Mouse (Mus musculus) lung, postnatal 10 days (tissue): ENCODE measurements at regions not wholly inside any gene's neighbourhood (a gene's known extent, or its start where the extent isn't known, plus 50 kb on each side); places are given as distances from the start of the nearest gene placed in this dataset.
"Not testable (repeated sequence)": the region's sequence is repeated elsewhere in the genome, so short reads cannot be mapped to it uniquely, and the experiment has no call there.

Source experiments
- DNase-seq: peaks from one replicate; pipeline ENCODE4 v3.0.0; 2021

DNA sequence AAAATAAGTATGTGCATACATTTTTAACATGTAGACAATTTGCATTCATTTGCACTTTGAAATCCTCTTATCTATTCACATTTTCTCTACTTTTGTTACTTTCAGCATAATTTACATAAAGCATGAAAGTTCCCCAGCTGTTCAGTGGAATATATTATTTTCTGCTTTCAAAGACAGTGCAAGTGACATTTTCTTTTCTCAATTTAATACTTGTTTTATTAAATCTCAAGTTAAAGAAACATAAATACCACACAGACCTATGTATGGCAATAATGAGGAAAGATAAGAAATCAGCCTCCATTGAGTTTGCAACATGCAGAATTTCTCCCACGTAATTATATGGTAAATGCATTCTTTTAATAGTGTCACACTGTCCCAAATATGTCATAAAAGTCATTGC lies 1168.1 kb upstream of the Gje1 start:
- DNase-seq: no peak

DNA sequence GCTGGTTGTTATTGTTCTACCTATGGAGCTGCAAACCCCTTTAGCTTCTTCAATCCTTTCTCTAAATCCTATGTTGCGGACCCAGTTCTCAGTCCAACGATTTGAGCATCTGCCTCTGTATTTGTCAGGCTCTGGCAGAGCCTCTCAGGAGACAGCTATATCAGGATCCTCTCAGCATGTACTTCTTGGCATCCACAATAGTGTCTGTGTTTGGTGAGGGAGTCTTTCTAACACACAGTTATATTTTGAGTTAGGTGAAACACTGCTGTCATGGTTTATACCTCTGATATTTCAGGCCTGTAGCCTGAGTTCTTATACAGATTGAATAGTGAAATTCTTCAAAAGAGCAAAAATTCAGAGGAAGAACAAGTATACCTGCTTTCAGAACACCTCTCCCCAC lies 1150.0 kb upstream of the Gje1 start:
- DNase-seq: no peak

DNA sequence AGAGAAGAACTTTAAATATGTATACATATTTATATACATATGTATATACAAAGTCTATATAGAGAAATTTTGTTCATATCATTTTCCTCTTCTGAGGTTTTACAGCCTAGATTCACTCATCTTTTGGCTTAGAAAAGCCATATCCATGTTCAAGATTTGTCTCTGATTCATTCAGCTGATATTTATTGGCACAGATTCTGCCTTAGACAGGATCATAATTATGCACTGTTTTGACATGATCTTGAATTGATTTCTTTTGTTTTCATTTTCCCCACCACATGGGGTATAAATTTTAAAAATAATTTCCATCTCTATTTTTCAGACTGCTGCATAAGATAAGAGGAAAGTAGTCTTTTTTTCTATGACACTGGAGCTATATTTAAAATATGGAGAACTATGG lies 1148.9 kb upstream of the Gje1 start:
- DNase-seq: no peak

DNA sequence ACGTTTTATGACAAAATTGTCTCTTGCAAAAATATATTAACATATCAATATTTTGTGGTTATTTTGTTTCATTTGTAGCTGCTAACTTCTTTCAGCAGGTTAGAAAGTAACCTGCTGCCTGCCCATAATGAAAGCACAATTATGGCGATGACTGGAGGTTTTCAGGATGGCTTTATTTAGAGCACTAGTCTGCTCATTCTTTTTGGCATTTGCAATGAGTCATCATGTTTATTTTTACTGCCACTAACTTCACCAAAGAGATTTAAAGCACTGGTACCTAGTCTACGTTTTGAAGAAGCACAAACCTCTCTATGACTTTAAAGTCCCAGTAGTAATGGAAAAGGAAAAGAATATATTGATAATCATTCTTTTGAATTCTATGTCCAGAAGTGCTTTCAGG lies 1123.4 kb upstream of the Gje1 start:
- DNase-seq: no peak

DNA sequence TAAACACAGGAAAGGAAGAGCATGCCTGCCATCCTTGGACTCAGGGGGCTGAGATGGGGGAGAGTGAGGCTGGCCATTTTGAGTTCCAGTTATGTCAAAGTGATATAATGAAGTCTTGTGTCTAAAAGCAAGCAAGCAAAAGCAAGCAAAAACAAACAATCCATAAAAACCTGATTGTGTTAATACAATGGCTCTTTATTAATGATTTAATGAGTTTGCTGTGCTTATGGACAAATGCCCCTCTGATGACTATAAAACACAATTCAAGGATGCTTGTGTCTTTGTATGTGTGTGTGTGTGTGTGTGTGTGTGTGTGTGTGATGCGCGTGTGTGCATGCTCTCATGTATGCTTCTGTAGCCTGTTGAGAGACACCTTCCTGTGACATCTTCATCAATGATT lies 1114.3 kb upstream of the Gje1 start:
- DNase-seq: no peak

DNA sequence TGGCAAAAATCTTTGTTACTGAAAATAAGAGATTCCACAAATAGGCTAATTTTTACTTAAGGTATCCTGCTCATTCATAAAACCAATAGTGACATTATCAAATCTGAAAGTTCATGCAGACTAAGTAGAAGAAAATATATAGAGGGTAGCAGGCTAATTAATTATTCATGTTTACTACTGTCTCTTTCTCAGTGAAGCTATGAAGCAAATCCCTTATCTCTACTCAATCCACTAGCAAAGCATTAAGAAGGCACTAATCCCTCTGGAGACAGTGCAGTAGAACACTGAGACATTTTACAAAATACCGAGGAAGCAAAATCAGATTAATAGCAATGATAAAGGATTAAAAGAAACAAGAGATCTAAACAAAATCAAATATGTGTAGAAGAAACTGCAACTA lies 1107.4 kb upstream of the Gje1 start:
- DNase-seq: no peak

DNA sequence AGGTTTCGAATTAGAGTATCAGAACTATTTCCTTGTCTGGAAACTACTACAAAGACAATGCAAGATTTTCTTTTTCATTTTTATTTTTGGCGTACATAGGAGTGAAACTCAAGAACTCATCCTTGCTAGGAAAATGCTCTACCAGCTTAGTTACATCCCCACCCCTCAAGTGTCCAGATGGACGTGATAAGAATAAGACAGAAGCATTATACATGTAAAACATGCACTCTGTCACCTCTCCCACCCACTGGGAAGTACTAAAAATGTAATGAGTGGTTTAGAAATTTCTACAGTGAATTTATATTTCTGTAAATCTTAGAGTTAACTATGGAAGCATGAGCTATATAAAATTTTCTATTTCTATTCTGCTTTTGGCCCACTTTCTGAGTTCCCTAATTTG lies 1089.3 kb upstream of the Gje1 start:
- DNase-seq: no peak

DNA sequence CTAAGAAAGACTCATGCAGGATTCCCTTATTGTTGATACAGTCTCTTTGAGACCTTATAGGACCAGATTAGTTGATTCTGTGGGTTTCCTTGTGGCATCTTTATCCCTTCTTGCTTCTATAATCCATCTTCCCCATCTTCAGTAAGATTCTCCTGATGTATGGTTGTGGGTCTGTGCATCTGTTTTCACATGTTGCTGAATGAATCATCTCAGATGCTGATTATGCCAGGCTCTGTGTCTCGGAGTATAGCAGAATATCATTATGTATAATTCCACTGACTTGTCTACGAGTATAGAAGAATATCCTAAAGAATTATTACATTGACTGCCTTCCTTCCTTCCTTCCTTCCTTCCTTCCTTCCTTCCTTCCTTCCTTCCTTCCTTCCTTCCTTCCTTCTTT lies 1087.8 kb upstream of the Gje1 start:
- DNase-seq: no peak

DNA sequence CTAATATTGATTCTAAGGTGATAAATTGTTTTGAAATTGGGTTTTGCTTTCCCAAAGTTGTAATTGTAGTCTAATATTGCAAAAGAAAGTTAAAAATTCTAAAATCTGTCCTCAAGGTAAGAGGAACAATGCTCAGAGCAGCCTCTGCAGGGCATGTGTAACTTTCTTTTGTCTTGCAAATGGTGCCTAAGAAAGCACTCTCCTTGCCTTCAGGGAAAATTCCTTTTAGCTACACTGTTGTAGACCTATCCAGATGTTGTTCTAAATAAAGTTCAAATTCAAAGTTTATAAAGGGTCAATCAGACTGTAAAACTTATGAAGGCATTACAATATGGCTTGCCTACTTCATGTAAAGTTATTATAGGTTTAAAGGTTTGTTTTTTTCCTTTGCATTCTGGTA lies 1075.2 kb upstream of the Gje1 start:
- not testable (repeated sequence) for DNase-seq

DNA sequence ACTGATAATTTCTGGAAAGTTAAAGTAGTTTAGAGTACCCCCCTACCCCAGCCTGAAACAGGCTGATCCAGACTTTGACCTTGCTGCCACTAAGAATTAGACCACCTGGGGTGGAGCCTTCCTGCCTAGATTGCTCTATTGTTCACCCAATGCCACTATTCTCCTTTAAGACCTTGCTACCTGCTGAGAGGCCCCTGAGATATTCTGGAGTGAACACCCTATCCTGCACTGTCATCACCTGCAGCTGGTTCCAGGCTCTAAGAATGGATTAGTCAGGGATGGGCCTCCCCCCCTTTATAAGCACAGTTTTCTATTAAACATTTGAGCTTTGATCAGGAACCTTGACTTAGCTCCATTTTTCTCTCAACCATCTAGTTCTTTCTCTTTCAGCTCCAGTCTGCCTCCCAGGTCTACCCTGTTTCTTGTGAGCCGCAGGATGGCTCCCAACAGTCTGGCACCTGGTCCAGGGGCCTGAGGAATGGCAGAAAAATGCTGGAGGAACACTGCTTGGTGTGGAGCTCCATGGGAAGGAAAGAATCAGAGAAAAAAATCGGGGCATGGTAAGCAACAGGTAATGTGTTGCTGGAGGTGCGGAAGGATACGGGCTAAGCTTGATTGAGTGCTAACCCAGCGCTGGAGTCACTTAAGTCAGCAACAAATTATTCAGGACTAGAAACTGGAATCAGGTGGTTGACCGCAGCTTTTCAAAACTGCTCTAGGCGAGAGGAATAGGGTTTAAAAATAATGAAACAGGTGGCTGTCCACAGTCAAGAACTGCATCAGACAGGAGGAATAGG lies 1073.7 kb upstream of the Gje1 start:
- DNase-seq: no peak

DNA sequence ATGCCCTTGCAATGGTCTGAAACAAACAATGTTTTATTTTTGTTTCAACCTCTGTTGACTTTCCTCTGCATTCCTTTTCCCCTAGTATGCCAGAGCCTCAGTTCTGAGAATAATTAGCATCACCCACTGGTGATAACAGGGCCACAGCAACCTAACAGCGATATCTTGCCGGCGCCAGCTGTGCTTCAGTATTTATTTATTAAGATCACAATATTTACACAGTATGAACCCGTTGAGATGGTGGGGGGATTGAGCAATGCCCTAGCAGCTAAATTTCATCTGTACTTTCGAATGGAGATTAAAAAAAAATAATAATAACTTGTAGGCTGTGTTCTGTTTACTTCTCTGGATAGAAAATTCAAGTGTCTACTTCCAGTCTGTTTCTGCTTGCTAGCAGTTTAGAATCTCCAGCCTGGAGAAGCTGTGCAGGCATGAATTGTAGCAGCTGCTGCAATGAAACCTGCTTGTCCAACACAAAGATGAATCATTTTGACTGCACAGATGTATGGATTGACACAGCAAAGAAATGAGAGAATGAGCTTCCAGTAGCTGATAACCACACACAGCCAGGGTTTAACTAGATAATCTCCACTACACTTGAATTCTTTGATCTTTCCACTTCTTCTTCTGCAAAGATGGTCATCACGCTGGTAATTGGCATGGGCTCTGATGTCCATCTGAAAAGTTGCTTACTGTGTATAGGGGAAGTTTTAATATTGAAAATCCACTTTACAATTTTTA lies 1042.1 kb upstream of the Gje1 start:
- peak; percentile 21 for DNase-seq

DNA sequence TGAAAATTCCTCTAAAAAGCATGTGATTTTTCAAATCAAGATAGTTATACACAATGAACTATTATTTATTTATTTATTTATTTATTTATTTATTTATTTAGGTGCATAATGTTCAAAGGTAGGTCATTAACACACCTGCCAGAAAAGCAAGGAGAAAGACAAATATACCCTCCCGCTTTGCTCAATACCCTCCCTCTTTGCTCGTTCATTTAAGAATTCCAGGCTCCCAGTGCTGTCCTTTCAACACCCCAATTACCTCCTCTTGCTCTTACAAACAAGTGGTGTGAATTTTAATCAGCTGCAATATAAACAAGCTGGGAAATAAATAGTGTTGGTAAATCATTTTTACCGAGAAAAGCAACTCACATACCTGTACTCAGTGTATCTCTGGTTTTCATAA lies 1041.6 kb upstream of the Gje1 start:
- no peak for DNase-seq

DNA sequence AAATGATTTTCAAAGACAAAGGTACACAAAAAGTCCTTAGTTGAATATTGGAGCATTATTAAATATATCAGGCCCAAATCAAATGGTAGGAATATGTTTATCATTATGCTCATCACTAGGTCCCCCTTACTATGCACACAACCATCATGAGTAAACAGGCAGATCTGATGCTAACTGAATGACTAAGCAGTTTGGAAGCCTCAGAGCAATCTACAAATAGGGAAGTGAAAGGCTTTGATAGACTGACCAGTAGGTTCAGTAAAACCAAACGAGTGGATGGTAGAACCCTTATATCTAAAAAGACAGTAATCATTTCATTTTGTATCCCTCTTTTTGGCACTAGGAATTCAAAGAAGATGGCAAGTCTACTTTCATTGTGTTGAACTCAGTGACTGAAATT lies 1039.5 kb upstream of the Gje1 start:
- no peak for DNase-seq

DNA sequence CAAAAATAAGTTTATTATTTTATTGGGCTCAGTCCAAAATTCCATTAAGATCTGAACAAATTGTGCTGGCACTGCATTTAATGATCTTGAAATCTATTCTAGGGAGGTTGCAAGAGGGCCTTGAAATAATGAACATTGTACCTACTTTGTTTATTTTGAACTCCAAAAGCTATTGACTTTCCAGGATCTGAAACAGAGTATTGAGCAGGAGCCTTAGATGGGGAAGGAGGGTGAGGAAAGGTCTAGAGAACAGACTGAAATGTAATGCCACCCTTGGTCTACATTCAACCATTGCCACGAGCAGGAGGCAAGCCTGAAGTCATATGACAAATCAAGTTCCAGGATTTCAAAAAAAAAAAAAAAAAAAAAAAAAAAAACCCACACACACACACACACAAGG lies 1028.9 kb upstream of the Gje1 start:
- DNase-seq: no peak

DNA sequence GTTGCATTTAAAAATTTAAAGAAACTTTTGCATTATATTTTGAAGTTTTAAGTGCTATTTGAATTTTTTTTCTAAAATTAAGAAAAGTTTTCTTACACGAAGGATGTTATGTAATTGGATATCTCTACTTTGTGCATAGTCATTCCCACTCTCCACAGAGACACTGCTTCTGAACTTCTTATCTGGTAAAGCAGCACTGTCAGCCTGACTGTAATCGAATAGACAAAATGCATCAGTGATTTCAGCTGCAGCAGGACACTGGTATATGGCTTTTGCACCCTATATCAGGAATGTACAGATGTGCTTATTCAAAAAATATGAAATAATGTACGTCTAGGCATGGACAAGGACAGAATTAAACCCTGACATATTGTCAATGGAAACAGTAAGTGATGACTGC lies 1020.6 kb upstream of the Gje1 start:
- no peak for DNase-seq

DNA sequence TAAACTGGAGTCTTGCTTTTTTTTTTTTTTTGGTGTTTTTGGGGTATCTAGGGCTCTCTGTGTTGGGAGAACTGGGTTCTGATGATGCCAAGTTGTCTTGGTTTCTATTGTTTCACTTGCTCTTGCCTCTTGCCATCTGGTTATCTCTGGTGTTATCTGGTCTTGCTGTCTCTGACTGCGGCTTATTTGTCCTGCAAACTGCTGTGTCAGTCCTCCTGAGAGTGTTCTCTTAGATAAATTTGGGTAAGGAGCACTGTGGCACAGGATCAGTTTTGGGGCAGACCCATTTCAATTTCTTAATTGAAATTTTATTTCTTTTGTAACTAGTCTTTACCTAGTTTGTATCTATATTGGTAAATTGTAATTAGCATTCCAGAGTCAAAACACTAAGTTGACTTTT lies 1013.3 kb upstream of the Gje1 start:
- DNase-seq: no peak

DNA sequence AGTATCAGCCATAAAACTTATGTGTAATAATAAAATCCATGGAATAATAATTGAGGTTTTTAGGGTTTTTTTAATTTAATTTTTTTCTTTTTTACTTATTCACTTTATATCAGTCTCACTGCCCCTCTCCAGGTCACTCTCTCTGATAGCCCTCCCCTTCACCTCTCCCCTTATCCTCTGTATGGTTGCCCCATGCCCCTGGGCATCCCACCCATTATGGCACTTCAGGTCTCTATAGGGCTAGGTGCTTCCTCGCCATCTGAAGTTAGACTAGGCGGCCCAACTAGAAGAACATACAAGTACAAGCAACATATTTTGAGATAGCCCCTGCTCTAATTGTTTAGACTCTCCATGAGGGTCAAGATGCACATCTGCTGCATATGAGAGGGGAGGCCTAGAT lies 979.9 kb upstream of the Gje1 start:
- no peak for DNase-seq

DNA sequence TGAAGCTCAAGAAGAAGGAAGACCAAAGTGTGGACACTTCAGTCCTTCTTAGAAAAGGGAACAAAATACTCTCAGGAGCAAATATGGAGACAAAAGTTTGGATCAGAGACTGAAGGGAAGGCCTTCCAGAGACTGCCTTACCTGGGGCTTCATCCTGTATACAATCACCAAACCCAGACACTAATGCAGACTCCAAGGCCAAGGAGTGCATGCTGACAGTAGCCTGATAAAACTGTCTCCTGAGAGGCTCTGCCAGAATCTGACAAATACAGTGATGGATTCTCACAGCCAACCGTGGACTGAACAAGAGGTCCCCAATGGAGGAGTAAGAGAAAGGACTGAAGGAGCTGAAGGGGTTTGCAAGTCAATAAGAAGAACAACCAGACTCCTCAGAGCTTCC lies 979.0 kb upstream of the Gje1 start:
- DNase-seq: no peak

DNA sequence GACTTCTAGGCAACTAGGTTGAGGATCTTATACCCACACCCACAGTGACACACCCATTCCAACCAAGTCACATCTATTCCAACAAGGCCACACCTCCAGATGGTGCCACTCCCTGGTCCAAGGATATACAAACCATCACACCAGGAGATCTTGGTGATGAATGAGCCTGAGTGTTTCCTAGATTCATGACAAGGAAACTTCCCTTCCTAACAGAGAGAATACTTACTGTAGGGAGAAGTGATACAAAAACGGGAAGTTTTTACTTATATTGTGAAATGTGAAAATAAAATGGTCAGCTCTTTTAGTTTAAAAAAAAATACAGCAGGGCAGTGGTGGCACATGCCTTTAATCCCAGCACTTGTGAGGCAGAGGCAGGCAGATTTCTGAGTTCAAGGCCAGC lies 953.6 kb upstream of the Gje1 start:
- DNase-seq: not testable (repeated sequence)
